Mouse (Mus musculus) heart, adult 2 months (tissue): ENCODE measurements around the gene Mrps35.

ENCODE experiments used
- EP300 ChIP-seq: fragments of 200-500 bp; IDR thresholded peaks from 2 replicates; pipeline ENCODE4 v1.6.1; 2011; ENCODE audit warnings: low read depth, low read length, control low read depth; ENCODE audit not compliant: insufficient read depth
- POLR2A ChIP-seq: fragments of 200-500 bp; IDR thresholded peaks from 2 replicates; pipeline ENCODE4 v1.6.1; 2011; ENCODE audit warnings: mild to moderate bottlenecking, low read depth, low read length, control low read depth; ENCODE audit not compliant: insufficient read depth

DNA sequence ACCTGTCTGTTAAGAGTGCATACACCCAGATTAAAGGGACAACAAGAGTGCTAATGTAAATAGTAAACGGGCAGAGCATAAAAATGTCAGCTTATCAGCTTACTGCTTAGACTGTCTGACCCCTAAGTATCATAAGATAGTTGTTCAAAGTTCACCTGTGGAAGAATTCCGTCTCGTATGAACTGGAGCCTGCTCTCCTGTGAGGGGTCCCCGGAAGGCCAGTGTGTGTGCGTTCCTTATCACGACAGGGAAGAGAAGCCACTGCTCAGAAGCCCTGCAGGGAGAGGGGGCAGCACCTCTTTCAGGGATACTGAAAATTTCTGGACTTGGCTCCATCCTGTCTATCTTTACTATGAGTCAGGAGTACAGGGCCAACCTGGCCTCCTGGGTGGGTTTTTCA lies 45.6 kb upstream of the Mrps35 start:
- no peak for TF ChIP-seq EP300
- TF ChIP-seq POLR2A = no peak
